Mouse (Mus musculus): ENCODE measurements at regions not wholly inside any gene's neighbourhood (a gene's known extent, or its start where the extent isn't known, plus 50 kb on each side); places are given as distances from the start of the nearest gene placed in this dataset.

GRCm38 (mm10) chr8:46920071-46920470, 66.6 kb upstream of the Enpp6 start:
- Histone ChIP-seq H3K36me3 (replicated peaks) (no peaks in the 10 kb centered on the region), H3K9me3 (replicated peaks) (no peaks in the 10 kb centered on the region), H3K27me3 (ENCODE audit: insufficient read depth, low read length) (peaks cover 31% of the 10 kb centered on the region), H3K4me3 (ENCODE audit: low read depth, low read length) (no peak overlapping the region), H3K4me1 (ENCODE audit: insufficient read depth, low read depth, low read length) (no peaks in the 10 kb centered on the region; the same call in 1 of the 2 replicates)
- ATAC-seq (ENCODE audit: extremely low read depth, insufficient number of reproducible peaks, low FRiP score, poor library complexity, severe bottlenecking) (no peak), DNase-seq (ENCODE audit: low spot score) (no peak)
- TF ChIP-seq GATA2 (IDR thresholded peaks at IDR 0.05; ENCODE audit: borderline replicate concordance, low read depth, low read length) (no peak), TAL1 (conservative IDR thresholded peaks at IDR 0.05; ENCODE audit: low read depth, low read length) (no peak), CTCF (IDR thresholded peaks at IDR 0.05; ENCODE audit: low read depth, low read length) (no peak), POLR2AphosphoS5 (IDR thresholded peaks at IDR 0.05; ENCODE audit: insufficient replicate concordance, low read depth, low read length) (no peak), GATA1 (IDR thresholded peaks at IDR 0.05; ENCODE audit: borderline replicate concordance, low read length) (no peak)

- Histone ChIP-seq H3K4me3 (ENCODE audit: low read depth, low read length) (no peak overlapping the region), H3K27me3 (ENCODE audit: insufficient read depth, low read length) (peaks cover 33% of the 10 kb centered on the region), H3K36me3 (replicated peaks) (no peaks in the 10 kb centered on the region), H3K9me3 (replicated peaks) (no peaks in the 10 kb centered on the region), H3K4me1 (ENCODE audit: insufficient read depth, low read depth, low read length) (no peaks in the 10 kb centered on the region; the same call in 1 of the 2 replicates)
- DNase-seq (ENCODE audit: low spot score): no peak
- TF ChIP-seq TAL1 (conservative IDR thresholded peaks at IDR 0.05; ENCODE audit: low read depth, low read length) (no peak), GATA1 (IDR thresholded peaks at IDR 0.05; ENCODE audit: borderline replicate concordance, low read length) (no peak), CTCF (IDR thresholded peaks at IDR 0.05; ENCODE audit: low read depth, low read length) (no peak), POLR2AphosphoS5 (IDR thresholded peaks at IDR 0.05; ENCODE audit: insufficient replicate concordance, low read depth, low read length) (no peak), GATA2 (IDR thresholded peaks at IDR 0.05; ENCODE audit: borderline replicate concordance, low read depth, low read length) (no peak)
- ATAC-seq (ENCODE audit: extremely low read depth, insufficient number of reproducible peaks, low FRiP score, poor library complexity, severe bottlenecking): no peak
Observed at GRCm38 (mm10) chr8:46921075-46921474, 65.6 kb upstream of the Enpp6 start.

- DNase-seq (ENCODE audit: low spot score) (no peak), ATAC-seq (ENCODE audit: extremely low read depth, insufficient number of reproducible peaks, low FRiP score, poor library complexity, severe bottlenecking) (no peak)
- Histone ChIP-seq H3K9me3 (replicated peaks) (no peaks in the 10 kb centered on the region), H3K4me3 (ENCODE audit: low read depth, low read length) (no peak overlapping the region), H3K27me3 (ENCODE audit: insufficient read depth, low read length) (peaks cover 33% of the 10 kb centered on the region), H3K36me3 (replicated peaks) (no peaks in the 10 kb centered on the region), H3K4me1 (ENCODE audit: insufficient read depth, low read depth, low read length) (no peaks in the 10 kb centered on the region; the same call in 1 of the 2 replicates)
- no peak for TF ChIP-seq GATA1 (IDR thresholded peaks at IDR 0.05; ENCODE audit: borderline replicate concordance, low read length)
- TF ChIP-seq GATA2 (IDR thresholded peaks at IDR 0.05; ENCODE audit: borderline replicate concordance, low read depth, low read length): no peak
- TF ChIP-seq POLR2AphosphoS5 (IDR thresholded peaks at IDR 0.05; ENCODE audit: insufficient replicate concordance, low read depth, low read length): no peak
- no peak for TF ChIP-seq TAL1 (conservative IDR thresholded peaks at IDR 0.05; ENCODE audit: low read depth, low read length)
- TF ChIP-seq CTCF (IDR thresholded peaks at IDR 0.05; ENCODE audit: low read depth, low read length): no peak
Observed at GRCm38 (mm10) chr8:46921585-46921984, 65.1 kb upstream of the Enpp6 start.

- TF ChIP-seq GATA2 (IDR thresholded peaks at IDR 0.05; ENCODE audit: borderline replicate concordance, low read depth, low read length) (no peak), POLR2AphosphoS5 (IDR thresholded peaks at IDR 0.05; ENCODE audit: insufficient replicate concordance, low read depth, low read length) (no peak), GATA1 (IDR thresholded peaks at IDR 0.05; ENCODE audit: borderline replicate concordance, low read length) (no peak), TAL1 (conservative IDR thresholded peaks at IDR 0.05; ENCODE audit: low read depth, low read length) (no peak), CTCF (IDR thresholded peaks at IDR 0.05; ENCODE audit: low read depth, low read length) (no peak)
Observed at GRCm38 (mm10) chr8:46924787-46925548, 61.7 kb upstream of the Enpp6 start.

GRCm38 (mm10) chr8:46928718-46929117, 58.0 kb upstream of the Enpp6 start:
- ATAC-seq (ENCODE audit: extremely low read depth, insufficient number of reproducible peaks, low FRiP score, poor library complexity, severe bottlenecking) (no peak), DNase-seq (ENCODE audit: low spot score) (no peak)
- no peaks in the 10 kb centered on the region for H3K4me1 ChIP-seq (ENCODE audit: insufficient read depth, low read depth, low read length)
- TF ChIP-seq POLR2AphosphoS5 (IDR thresholded peaks at IDR 0.05; ENCODE audit: insufficient replicate concordance, low read depth, low read length) (no peak), TAL1 (conservative IDR thresholded peaks at IDR 0.05; ENCODE audit: low read depth, low read length) (no peak), CTCF (IDR thresholded peaks at IDR 0.05; ENCODE audit: low read depth, low read length) (no peak), GATA2 (IDR thresholded peaks at IDR 0.05; ENCODE audit: borderline replicate concordance, low read depth, low read length) (no peak), GATA1 (IDR thresholded peaks at IDR 0.05; ENCODE audit: borderline replicate concordance, low read length) (no peak)
- H3K4me3 ChIP-seq (ENCODE audit: low read depth, low read length): no peak overlapping the region
- H3K36me3 ChIP-seq (replicated peaks): no peaks in the 10 kb centered on the region
- no peaks in the 10 kb centered on the region for H3K9me3 ChIP-seq (replicated peaks)
- peaks cover 14% of the 10 kb centered on the region for H3K27me3 ChIP-seq (ENCODE audit: insufficient read depth, low read length)

More at GRCm38 (mm10) chr8:46924787-46925548, 61.7 kb upstream of the Enpp6 start:
- Histone ChIP-seq H3K9me3 (replicated peaks) (no peaks in the 10 kb centered on the region), H3K4me1 (ENCODE audit: insufficient read depth, low read depth, low read length) (no peaks in the 10 kb centered on the region; the same call in 1 of the 2 replicates), H3K27me3 (ENCODE audit: insufficient read depth, low read length) (peaks cover 22% of the 10 kb centered on the region), H3K36me3 (replicated peaks) (no peaks in the 10 kb centered on the region), H3K4me3 (ENCODE audit: low read depth, low read length) (no peak overlapping the region)
- DNase-seq (ENCODE audit: low spot score): no peak
- no peak for ATAC-seq (ENCODE audit: extremely low read depth, insufficient number of reproducible peaks, low FRiP score, poor library complexity, severe bottlenecking)

- ATAC-seq (ENCODE audit: extremely low read depth, insufficient number of reproducible peaks, low FRiP score, poor library complexity, severe bottlenecking) (no peak), DNase-seq (ENCODE audit: low spot score) (no peak)
- no peak for TF ChIP-seq GATA2 (IDR thresholded peaks at IDR 0.05; ENCODE audit: borderline replicate concordance, low read depth, low read length)
- no peak for TF ChIP-seq TAL1 (conservative IDR thresholded peaks at IDR 0.05; ENCODE audit: low read depth, low read length)
- Histone ChIP-seq H3K27me3 (ENCODE audit: insufficient read depth, low read length) (peaks cover 19% of the 10 kb centered on the region), H3K36me3 (replicated peaks) (no peaks in the 10 kb centered on the region), H3K9me3 (replicated peaks) (no peaks in the 10 kb centered on the region), H3K4me3 (ENCODE audit: low read depth, low read length) (no peak overlapping the region), H3K4me1 (ENCODE audit: insufficient read depth, low read depth, low read length) (0 out of 2 replicates have a peak, but pooled peaks cover 1% of the 10 kb centered on the region)
Observed at GRCm38 (mm10) chr8:46929678-46930077, 57.0 kb upstream of the Enpp6 start.
